In genomic region chr11:32190603-32191110, GRCm38 (mm10) we compare ENCODE assay signal across 27 mouse cellular contexts. TPM values are rescaled to one million over a fixed set of nuclear protein-coding genes. Genes with fewer than 3 reads are reported as not detected.
A peak's percentile ranks its signal among the peaks of the same experiment; 100 is the strongest.
DNase-seq lines count a peak whose midpoint lies in the region; ATAC-seq lines count a peak whose summit lies in the region.
"Had no signal": no experiment of that assay in that cellular context is flagged by ENCODE, and none has a peak within 500 bp of the region (broad histone marks: within the 10 kb centered on the region; RNA-seq: fewer than 3 reads in every experiment).

No protein-coding gene starts in this region.

- H3K27me3 ChIP-seq in heart, embryonic 10.5 days (ENCODE audit: insufficient read depth, poor library complexity, severe bottlenecking): peaks cover 27% of the 10 kb centered on the region; the same call in 1 of the 2 replicates
- H3K27me3 ChIP-seq in midbrain, embryonic 11.5 days (ENCODE audit: control insufficient read depth, insufficient read depth, low read length): no peaks in the 10 kb centered on the region
- no peaks in the 10 kb centered on the region for H3K27me3 ChIP-seq in midbrain, embryonic 13.5 days
- no peaks in the 10 kb centered on the region; the same call in 1 of the 2 replicates for H3K27me3 ChIP-seq in limb, embryonic 13.5 days
- H3K27me3 ChIP-seq: embryonic facial prominence, embryonic 12.5 days; hindbrain, embryonic 13.5 days; intestine, embryonic 15.5 days had no signal

- H3K27ac ChIP-seq in heart, embryonic 10.5 days: 0 out of 2 replicates have a peak overlapping the region, but pooled peaks have one; percentile 38
- no peak overlapping the region for H3K27ac ChIP-seq in midbrain, embryonic 11.5 days (ENCODE audit: low read depth, low read length)
- no peak overlapping the region for H3K27ac ChIP-seq in midbrain, embryonic 13.5 days
- H3K27ac ChIP-seq in limb, embryonic 13.5 days: no peak overlapping the region
- H3K27ac ChIP-seq: embryonic facial prominence, embryonic 12.5 days; forebrain, embryonic 12.5 days; heart, embryonic 13.5 days; hindbrain, embryonic 13.5 days; intestine, embryonic 15.5 days; layer of hippocampus, adult 2 months had no signal

- no peak for ATAC-seq in midbrain, embryonic 11.5 days (ENCODE audit: low FRiP score)
- no peak for ATAC-seq in midbrain, embryonic 13.5 days
- ATAC-seq in limb, embryonic 13.5 days (ENCODE audit: low FRiP score, low read depth): no peak
- ATAC-seq: intestine, embryonic 15.5 days; liver, postnatal 0 days had no signal

- peaks cover 22% of the 10 kb centered on the region for H3K4me1 ChIP-seq in heart, embryonic 10.5 days
- H3K4me1 ChIP-seq in midbrain, embryonic 11.5 days (ENCODE audit: control insufficient read depth, insufficient read depth, low read length): no peaks in the 10 kb centered on the region
- no peaks in the 10 kb centered on the region for H3K4me1 ChIP-seq in midbrain, embryonic 13.5 days (replicated peaks)
- no peaks in the 10 kb centered on the region for H3K4me1 ChIP-seq in limb, embryonic 13.5 days
- H3K4me1 ChIP-seq: embryonic facial prominence, embryonic 12.5 days; forebrain, embryonic 12.5 days; intestine, embryonic 15.5 days had no signal

- H3K9ac ChIP-seq in midbrain, embryonic 11.5 days (ENCODE audit: low read length): no peak overlapping the region
- H3K9ac ChIP-seq in midbrain, embryonic 13.5 days (replicated peaks): no peak overlapping the region
- 0 out of 2 replicates have a peak overlapping the region, but pooled peaks have one; percentile 13 for H3K9ac ChIP-seq in limb, embryonic 13.5 days
- H3K9ac ChIP-seq: embryonic facial prominence, embryonic 12.5 days; forebrain, embryonic 12.5 days; heart, embryonic 13.5 days; hindbrain, embryonic 13.5 days; intestine, embryonic 15.5 days; liver, postnatal 0 days had no signal

- peak; percentile 21 to 41 for DNase-seq in cerebellum, adult 18-20 months
- no peak for DNase-seq in cerebellum, adult 11-12 months
- DNase-seq in heart, embryonic 10.5 days (ENCODE audit: low spot score): peak; percentile 74
- no peak for DNase-seq in heart, adult 18-20 months
- peak; percentile 81 for DNase-seq in midbrain, embryonic 11.5 days (ENCODE audit: low spot score, missing footprints)
- DNase-seq in urinary bladder, postnatal 25 days (ENCODE audit: low spot score): no peak
- DNase-seq: adrenal gland, postnatal 14 days; gastrocnemius, postnatal 36 days; heart, postnatal 14 days; kidney, adult 9 months; liver, postnatal 0 days; midbrain, embryonic 14.5 days; thymus, adult 2 months; thymus, postnatal 4 days had no signal

- H3K4me3 ChIP-seq in heart, embryonic 10.5 days: no peak overlapping the region
- no peak overlapping the region for H3K4me3 ChIP-seq in midbrain, embryonic 11.5 days (ENCODE audit: low read depth, low read length)
- no peak overlapping the region for H3K4me3 ChIP-seq in midbrain, embryonic 13.5 days (replicated peaks)
- no peak overlapping the region for H3K4me3 ChIP-seq in limb, embryonic 13.5 days
- H3K4me3 ChIP-seq: embryonic facial prominence, embryonic 12.5 days; forebrain, embryonic 12.5 days; heart, embryonic 13.5 days; hindbrain, embryonic 13.5 days; intestine, embryonic 15.5 days; layer of hippocampus, adult 2 months had no signal

- H3K4me2 ChIP-seq in midbrain, embryonic 11.5 days: no peak overlapping the region
- H3K4me2 ChIP-seq in midbrain, embryonic 13.5 days (replicated peaks): no peak overlapping the region
- H3K4me2 ChIP-seq in limb, embryonic 13.5 days (replicated peaks): no peak overlapping the region
- H3K4me2 ChIP-seq: embryonic facial prominence, embryonic 12.5 days; forebrain, embryonic 12.5 days; heart, embryonic 13.5 days; hindbrain, embryonic 13.5 days; intestine, embryonic 15.5 days; liver, embryonic 11.5 days had no signal

- no peaks in the 10 kb centered on the region for H3K9me3 ChIP-seq in heart, embryonic 10.5 days
- no peaks in the 10 kb centered on the region for H3K9me3 ChIP-seq in midbrain, embryonic 11.5 days (ENCODE audit: control insufficient read depth, low read length)
- H3K9me3 ChIP-seq in midbrain, embryonic 13.5 days: no peaks in the 10 kb centered on the region
- no peaks in the 10 kb centered on the region for H3K9me3 ChIP-seq in limb, embryonic 13.5 days
- H3K9me3 ChIP-seq: embryonic facial prominence, embryonic 12.5 days; forebrain, embryonic 12.5 days; heart, embryonic 13.5 days; hindbrain, embryonic 13.5 days; intestine, embryonic 15.5 days had no signal

- 65% methylated on average over 13 of the region's 13 CpGs for WGBS in heart, embryonic 10.5 days
- 77% methylated on average over 13 of the region's 13 CpGs for WGBS in midbrain, embryonic 11.5 days
- 80% methylated on average over 13 of the region's 13 CpGs for WGBS in midbrain, embryonic 13.5 days
- 77% methylated on average over 13 of the region's 13 CpGs for WGBS in limb, embryonic 13.5 days

- no peaks in the 10 kb centered on the region for H3K36me3 ChIP-seq in heart, embryonic 10.5 days
- H3K36me3 ChIP-seq in midbrain, embryonic 11.5 days (ENCODE audit: control insufficient read depth, insufficient read depth, low read length): no peaks in the 10 kb centered on the region
- no peaks in the 10 kb centered on the region for H3K36me3 ChIP-seq in midbrain, embryonic 13.5 days
- no peaks in the 10 kb centered on the region for H3K36me3 ChIP-seq in limb, embryonic 13.5 days
- H3K36me3 ChIP-seq: embryonic facial prominence, embryonic 12.5 days; forebrain, embryonic 12.5 days; heart, embryonic 13.5 days; hindbrain, embryonic 13.5 days; intestine, embryonic 15.5 days had no signal

RNA-seq across cellular contexts. Expression of gene Il9r, which starts 9.4 kb away (rescaled TPM):
- polyA plus RNA-seq in heart, embryonic 10.5 days (2016; fragmentation: Nextera tagmentation; extraction: Ambion mirVana): 0.14 TPM in 1 of 2 replicates, not detected in the other
- total RNA-seq in heart, adult 18-20 months (2021): under 1 TPM; 0.07 to 0.46 TPM
- not detected in 2 replicates for polyA plus RNA-seq in midbrain, embryonic 11.5 days (2014; fragmentation: Nextera tagmentation; extraction: Ambion mirVana)
- polyA plus RNA-seq in midbrain, embryonic 13.5 days (2015; fragmentation: Nextera tagmentation; extraction: Ambion mirVana): not detected in 2 replicates
- 0.14 and 0.50 TPM in 2 replicates for polyA plus RNA-seq in limb, embryonic 13.5 days (2015; fragmentation: Nextera tagmentation; extraction: Ambion mirVana)
- total RNA-seq: gastrocnemius, adult 18-20 months; gastrocnemius, postnatal 36 days; layer of hippocampus, adult 2 months; layer of hippocampus, postnatal 25 days had no signal
- polyA plus RNA-seq: brain, embryonic 14.5 days; embryonic facial prominence, embryonic 12.5 days; forebrain, embryonic 12.5 days; hindbrain, embryonic 13.5 days; limb, embryonic 11.5 days; midbrain, embryonic 14.5 days had no signal

RNA-seq across cellular contexts. Expression of gene Snrnp25, which starts 14.6 kb away (rescaled TPM):
- polyA plus RNA-seq in heart, embryonic 10.5 days (2016; fragmentation: Nextera tagmentation; extraction: Ambion mirVana): 69.7 and 84.1 TPM in 2 replicates
- 10 to 100 TPM; 11.1 to 12.3 TPM for total RNA-seq in heart, adult 18-20 months (2021)
- 77.0 and 87.0 TPM in 2 replicates for polyA plus RNA-seq in midbrain, embryonic 11.5 days (2014; fragmentation: Nextera tagmentation; extraction: Ambion mirVana)
- polyA plus RNA-seq in midbrain, embryonic 13.5 days (2015; fragmentation: Nextera tagmentation; extraction: Ambion mirVana): 46.5 and 46.6 TPM in 2 replicates
- 58.7 and 66.4 TPM in 2 replicates for polyA plus RNA-seq in limb, embryonic 13.5 days (2015; fragmentation: Nextera tagmentation; extraction: Ambion mirVana)

RNA-seq across cellular contexts. Expression of gene Rhbdf1, which starts 31.4 kb away (rescaled TPM):
- polyA plus RNA-seq in heart, embryonic 10.5 days (2016; fragmentation: Nextera tagmentation; extraction: Ambion mirVana): 40.8 and 42.4 TPM in 2 replicates
- 10 to 100 TPM; 19.2 to 19.3 TPM for total RNA-seq in heart, adult 18-20 months (2021)
- 13.2 and 14.1 TPM in 2 replicates for polyA plus RNA-seq in midbrain, embryonic 11.5 days (2014; fragmentation: Nextera tagmentation; extraction: Ambion mirVana)
- 13.6 and 14.8 TPM in 2 replicates for polyA plus RNA-seq in midbrain, embryonic 13.5 days (2015; fragmentation: Nextera tagmentation; extraction: Ambion mirVana)
- 59.3 and 63.4 TPM in 2 replicates for polyA plus RNA-seq in limb, embryonic 13.5 days (2015; fragmentation: Nextera tagmentation; extraction: Ambion mirVana)

RNA-seq across cellular contexts. Expression of gene Mpg, which starts 35.6 kb away (rescaled TPM):
- 21.3 and 26.3 TPM in 2 replicates for polyA plus RNA-seq in heart, embryonic 10.5 days (2016; fragmentation: Nextera tagmentation; extraction: Ambion mirVana)
- 1 to 10 TPM; 5.6 TPM for total RNA-seq in heart, adult 18-20 months (2021)
- polyA plus RNA-seq in midbrain, embryonic 11.5 days (2014; fragmentation: Nextera tagmentation; extraction: Ambion mirVana): 24.8 and 27.2 TPM in 2 replicates
- 34.1 and 35.2 TPM in 2 replicates for polyA plus RNA-seq in midbrain, embryonic 13.5 days (2015; fragmentation: Nextera tagmentation; extraction: Ambion mirVana)
- polyA plus RNA-seq in limb, embryonic 13.5 days (2015; fragmentation: Nextera tagmentation; extraction: Ambion mirVana): 42.7 and 43.5 TPM in 2 replicates

Comparison
In these comparisons a context has a peak if more than half of its experiments do, and no peak if none do; other contexts are left out.
1. DNase-seq: peak in cerebellum, adult 18-20 months (2 of 2), heart, embryonic 10.5 days (single experiment) and midbrain, embryonic 11.5 days (single experiment); none in cerebellum, adult 11-12 months (single experiment), heart, adult 18-20 months (0 of 2) and urinary bladder, postnatal 25 days (single experiment).